Mouse (Mus musculus) ES-E14 (cell line): ENCODE measurements around the gene Hspb3. TPM values are rescaled to one million over a fixed set of nuclear protein-coding genes. Genes with fewer than 3 reads are reported as not detected.
A peak's percentile ranks its signal among the peaks of the same experiment; 100 is the strongest.

Experiments used
- DNase-seq: peaks from one replicate; pipeline ENCODE4 v3.0.0-alpha.2; 2013; ENCODE audit warnings: low read depth, low spot score
- H3K27ac ChIP-seq: 2 replicates; pipeline ENCODE4 v1.5.1; 2012; ENCODE audit warnings: low read depth, mild to moderate bottlenecking, low read length, moderate library complexity, mixed read lengths; ENCODE audit not compliant: poor library complexity, insufficient read depth, severe bottlenecking
- H3K36me3 ChIP-seq: 2 replicates; pipeline ENCODE4 v1.6.1; 2012; ENCODE audit warnings: mild to moderate bottlenecking, low read length, moderate library complexity, mixed read lengths; ENCODE audit not compliant: control insufficient read depth, poor library complexity, insufficient read depth, severe bottlenecking
- H3K4me1 ChIP-seq, 2 experiments: fragments of 150-350 bp in 1 of 2; sonication (generic) in 1 of 2; 2 replicates each; pipeline ENCODE4 v1.6.1; 2012; ENCODE audit warnings: low read length in 2 of 2, mild to moderate bottlenecking in 1 of 2, mixed read lengths in 1 of 2; ENCODE audit not compliant: control insufficient read depth in 2 of 2, insufficient read depth in 2 of 2, poor library complexity in 1 of 2
- H3K4me3 ChIP-seq, 2 experiments: fragments of 150-350 bp in 1 of 2; sonication (generic) in 1 of 2; 2 replicates each; pipeline ENCODE4 v1.5.1; 2012; ENCODE audit warnings: low read length in 2 of 2, low read depth in 1 of 2, mild to moderate bottlenecking in 1 of 2, mixed read lengths in 1 of 2; ENCODE audit not compliant: insufficient read depth in 1 of 2, poor library complexity in 1 of 2, severe bottlenecking in 1 of 2
- H3K9ac ChIP-seq: 2 replicates; pipeline ENCODE4 v1.6.1; 2012; ENCODE audit warnings: low read depth, mild to moderate bottlenecking, low read length, mixed read lengths; ENCODE audit not compliant: poor library complexity, insufficient read depth, severe bottlenecking
- H3K9me3 ChIP-seq: fragments of 150-350 bp; sonication (generic); 2 replicates; pipeline ENCODE4 v1.6.1; 2012; ENCODE audit warnings: low read depth, mild to moderate bottlenecking, low read length; ENCODE audit not compliant: control insufficient read depth, insufficient read depth
- CHD2 ChIP-seq: IDR thresholded peaks from 2 replicates; pipeline ENCODE4 v1.6.1; 2014; ENCODE audit warnings: mild to moderate bottlenecking, low read depth, low read length, inconsistent platforms
- HCFC1 ChIP-seq: IDR thresholded peaks from 2 replicates; pipeline ENCODE4 v1.6.1; 2012; ENCODE audit warnings: low read length, inconsistent platforms, borderline replicate concordance; ENCODE audit not compliant: insufficient read depth
- MAFK ChIP-seq: IDR thresholded peaks from 2 replicates; pipeline ENCODE4 v1.6.1; 2014; ENCODE audit warnings: mild to moderate bottlenecking, low read depth, low read length, inconsistent platforms; ENCODE audit not compliant: insufficient read depth
- ZC3H11A ChIP-seq: IDR thresholded peaks from 2 replicates; pipeline ENCODE4 v1.6.1; 2012; ENCODE audit warnings: low read depth, mild to moderate bottlenecking, inconsistent platforms, low read length, borderline replicate concordance
- ZNF384 ChIP-seq: IDR thresholded peaks from 2 replicates; pipeline ENCODE4 v1.6.1; 2012; ENCODE audit warnings: low read depth, low read length, inconsistent platforms
- in situ Hi-C, 2 experiments: fragments of 600-800 bp; cut with MboI; formaldehyde crosslinking; loops; one replicate each; pipeline ENCODE4 v1.15.1; 2025; ENCODE audit warnings: low sequenced_read_pairs in 2 of 2, inconsistent platforms in 1 of 2; ENCODE audit not compliant: unreplicated experiment in 2 of 2
- total RNA-seq: library from RNA; depleted of rRNA; stranded (reverse); fragments of 300-350 nt; gene quantifications from 2 replicates; pipeline ENCODE4 v1.2.3, GENCODE M21; 2012

The Hspb3 gene
- total RNA-seq, 1 experiment, result not detected

DNA sequence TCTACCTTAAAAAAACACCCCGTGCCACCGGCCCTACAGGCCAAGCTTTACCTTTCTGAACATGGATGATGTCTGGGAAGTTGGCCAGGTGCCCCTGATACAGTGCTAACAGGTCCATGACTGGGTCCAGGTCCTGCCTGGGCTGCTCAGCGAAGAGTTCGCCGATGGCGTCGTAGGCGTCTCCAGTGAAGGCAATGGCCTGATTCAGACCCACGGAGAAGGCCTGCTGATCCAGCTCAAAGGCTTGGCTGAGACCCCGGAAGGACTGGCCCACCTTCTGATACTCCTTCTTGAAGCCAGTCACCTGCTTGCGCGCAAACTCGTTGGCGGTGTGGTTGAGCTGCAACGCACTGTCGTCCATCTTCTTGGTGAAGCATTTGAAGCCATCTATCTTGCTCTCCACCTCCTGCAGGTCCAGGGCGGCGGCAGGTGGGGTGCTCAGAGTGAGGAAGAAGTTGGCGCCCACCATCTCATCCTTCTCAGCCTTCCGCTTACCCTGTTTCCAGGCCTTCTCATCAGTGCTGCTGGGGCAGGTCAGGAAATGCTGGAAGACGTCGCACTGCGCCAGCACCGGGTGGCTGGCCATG, 46.6 kb downstream of the Hspb3 start:
- Histone ChIP-seq H3K9ac (peak overlapping the region; percentile 87), H3K4me1 (peaks cover 6 to 15% of the 10 kb centered on the region in 2 experiments), H3K4me3 (peak overlapping the region; percentile 74 to 83), H3K9me3 (no peaks in the 10 kb centered on the region), H3K27ac (no peak overlapping the region), H3K36me3 (peaks cover 13% of the 10 kb centered on the region; the same call in 1 of the 2 replicates)
- DNase-seq, result no peak
- in situ Hi-C loops, result no loop called here
- no peak for TF ChIP-seq HCFC1
- TF ChIP-seq CHD2, result no peak
- TF ChIP-seq ZC3H11A, result no peak

DNA sequence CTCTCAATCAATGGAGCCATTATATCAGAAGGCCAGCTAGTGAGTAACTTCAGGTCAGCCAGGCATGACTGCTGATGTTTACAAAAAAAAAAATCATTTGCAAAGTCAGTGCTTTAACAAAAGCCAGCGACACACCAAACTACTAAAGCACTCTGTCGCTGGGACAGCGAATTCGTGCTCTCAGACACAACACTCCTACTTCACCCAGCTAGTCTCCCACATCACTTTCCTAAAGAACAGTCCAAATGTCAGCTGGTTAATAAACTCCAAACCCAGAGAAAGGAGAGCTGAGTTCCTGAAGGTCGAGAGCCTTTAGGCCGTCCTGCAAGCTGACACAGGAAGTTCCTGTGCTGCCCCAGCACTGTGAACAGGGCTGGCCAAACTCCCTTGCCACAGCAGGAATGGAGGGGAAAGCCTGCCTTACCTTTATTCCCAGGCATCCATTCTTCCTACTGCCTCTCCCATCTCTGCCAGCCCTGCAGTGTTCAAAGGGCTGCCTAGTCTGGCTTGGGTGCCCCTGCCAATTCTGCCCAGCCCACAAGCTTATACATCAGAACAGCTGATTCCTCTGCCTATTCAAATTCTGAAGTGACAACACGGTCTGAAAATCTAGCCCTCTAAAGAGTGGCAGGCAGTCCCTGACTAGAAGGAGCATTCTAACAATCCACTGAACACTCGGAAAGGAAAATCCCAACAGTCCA, 47.4 kb downstream of the Hspb3 start:
- Histone ChIP-seq H3K27ac (no peak overlapping the region), H3K9me3 (no peaks in the 10 kb centered on the region), H3K4me1 (peaks cover 8 to 19% of the 10 kb centered on the region in 2 experiments), H3K4me3 (peak overlapping the region; percentile 74 to 83), H3K9ac (peak overlapping the region; percentile 87; the same call in 1 of the 2 replicates), H3K36me3 (peaks cover 18% of the 10 kb centered on the region; the same call in 1 of the 2 replicates)
- no peak for TF ChIP-seq HCFC1
- TF ChIP-seq ZNF384, result no peak
- no peak for TF ChIP-seq MAFK
- no peak for TF ChIP-seq ZC3H11A
- TF ChIP-seq CHD2, result no peak
- in situ Hi-C loops, result no loop called here
- no peak for DNase-seq

DNA sequence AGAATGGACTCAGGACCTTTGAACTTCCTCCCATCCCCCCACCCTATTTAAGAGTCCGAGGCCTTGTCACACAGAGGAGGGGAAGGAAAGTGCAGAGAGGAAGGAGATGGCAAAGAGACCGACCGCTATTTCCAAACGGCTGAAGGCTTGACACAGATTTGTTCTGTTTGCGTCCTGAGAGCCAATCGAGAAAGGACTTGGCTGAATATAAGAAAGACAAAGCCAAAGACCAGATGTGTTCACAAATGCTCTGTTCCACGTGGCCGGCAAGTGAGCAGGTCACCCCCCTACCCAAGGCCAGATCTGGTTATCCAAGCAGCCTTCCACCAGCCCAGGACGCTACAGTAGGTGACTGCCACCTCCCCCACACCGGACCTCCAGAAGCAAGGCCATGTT, 47.9 kb downstream of the Hspb3 start:
- Histone ChIP-seq H3K36me3 (peaks cover 19% of the 10 kb centered on the region; the same call in 1 of the 2 replicates), H3K4me3 (peak overlapping the region; percentile 47 to 83), H3K9ac (peak overlapping the region; percentile 9; the same call in 1 of the 2 replicates), H3K27ac (no peak overlapping the region), H3K4me1 (peaks cover 8 to 19% of the 10 kb centered on the region in 2 experiments), H3K9me3 (no peaks in the 10 kb centered on the region)
- in situ Hi-C loops, result no loop called here
- TF ChIP-seq MAFK (no peak), ZNF384 (no peak), HCFC1 (no peak), ZC3H11A (no peak), CHD2 (no peak)
- no peak for DNase-seq

DNA sequence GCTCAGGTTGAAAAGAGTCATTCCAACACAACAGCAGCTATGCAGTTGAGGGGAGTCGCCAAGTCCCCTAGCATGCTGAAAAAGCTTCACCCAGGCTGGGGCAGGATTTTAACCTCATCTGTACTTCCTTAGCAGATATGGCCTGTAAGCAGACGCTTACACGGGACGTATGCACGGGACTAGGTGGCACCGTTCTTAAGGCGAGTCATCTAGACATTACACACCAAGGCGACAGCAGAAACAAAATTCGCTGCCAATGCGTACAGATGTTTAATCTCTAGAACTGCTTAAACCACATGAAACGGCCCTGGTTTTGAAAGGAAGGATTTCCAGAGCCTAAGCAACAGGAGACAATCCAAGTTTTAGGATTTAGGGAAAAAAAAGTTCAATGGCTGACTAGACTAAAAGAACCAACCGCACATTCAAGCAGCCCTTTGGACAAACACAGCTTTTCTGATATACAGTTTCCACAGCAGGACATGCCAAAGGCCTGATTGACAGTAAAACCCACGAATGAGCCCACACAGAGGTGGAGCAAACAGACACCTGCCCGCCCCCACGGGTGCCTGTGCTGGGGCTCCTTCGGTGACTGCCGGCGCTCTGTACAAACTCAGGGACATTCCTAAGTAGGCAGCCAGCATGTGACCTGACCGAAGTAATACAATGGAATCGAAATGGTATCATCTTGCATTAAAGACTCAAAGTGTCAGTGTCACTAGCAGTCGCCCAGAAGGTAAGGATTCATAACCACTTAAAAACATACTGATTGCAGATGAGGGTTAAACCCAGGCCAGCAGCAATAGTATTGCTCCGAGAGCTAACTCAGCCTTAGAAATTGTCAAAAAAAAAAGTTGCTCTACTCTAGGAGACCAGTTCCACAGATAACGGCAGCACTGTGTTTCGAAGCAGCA, 48.6 kb downstream of the Hspb3 start:
- H3K27ac ChIP-seq, result no peak overlapping the region
- H3K9me3 ChIP-seq, result no peaks in the 10 kb centered on the region
- no peak overlapping the region for H3K9ac ChIP-seq
- no peak for TF ChIP-seq ZNF384
- no peak for TF ChIP-seq ZC3H11A
- TF ChIP-seq CHD2, result no peak
- no peak for TF ChIP-seq HCFC1
- no peak for TF ChIP-seq MAFK
- H3K4me3 ChIP-seq, result peak overlapping the region; percentile 47 to 83
- peaks cover 20% of the 10 kb centered on the region; the same call in 1 of the 2 replicates for H3K36me3 ChIP-seq
- in situ Hi-C loops, result no loop called here
- H3K4me1 ChIP-seq, result peaks cover 8 to 19% of the 10 kb centered on the region in 2 experiments
- DNase-seq, result no peak
